Mouse (Mus musculus) stomach, embryonic 14.5 days (tissue): ENCODE results near the gene Stk38. TPM values are rescaled to one million over a fixed set of nuclear protein-coding genes. Genes with fewer than 3 reads are reported as not detected.
"Not testable (repeated sequence)": the region's sequence is repeated elsewhere in the genome, so short reads cannot be mapped to it uniquely, and the experiment has no call there.

Experiments
- ATAC-seq: fragments of 200-750 bp; cut with Nextera tagmentation; 2 replicates; pipeline ENCODE4 v1.8.0; 2017; ENCODE audit warnings: low read depth, moderate TSS enrichment; ENCODE audit not compliant: insufficient number of reproducible peaks, insufficient read depth, low FRiP score
- H3K27ac ChIP-seq: fragments of 300-500 bp; sonication (generic); 2 replicates; pipeline ENCODE4 v1.5.1; 2014; ENCODE audit warnings: mild to moderate bottlenecking, low read length, moderate library complexity, mixed read lengths
- H3K27me3 ChIP-seq: fragments of 300-500 bp; sonication (generic); 2 replicates; pipeline ENCODE4 v1.6.1; 2014; ENCODE audit warnings: low read length, control low read depth, mixed read lengths; ENCODE audit not compliant: control insufficient read depth, insufficient read depth
- H3K36me3 ChIP-seq: fragments of 300-500 bp; sonication (generic); 2 replicates; pipeline ENCODE4 v1.6.1; 2014; ENCODE audit warnings: mild to moderate bottlenecking, control low read depth, low read length, moderate library complexity, mixed read lengths; ENCODE audit not compliant: control insufficient read depth, insufficient read depth
- H3K4me1 ChIP-seq: fragments of 300-500 bp; sonication (generic); 2 replicates; pipeline ENCODE4 v1.6.1; 2014; ENCODE audit warnings: low read length, control low read depth, mixed read lengths; ENCODE audit not compliant: control insufficient read depth, insufficient read depth
- H3K4me2 ChIP-seq: fragments of 300-500 bp; sonication (generic); replicated peaks from 2 replicates; pipeline ENCODE4 v1.6.1; 2014; ENCODE audit warnings: low read depth, low read length, control low read depth
- H3K4me3 ChIP-seq: fragments of 300-500 bp; sonication (generic); 2 replicates; pipeline ENCODE4 v1.5.1; 2014; ENCODE audit warnings: low read depth, low read length, control low read depth
- H3K9ac ChIP-seq: fragments of 300-500 bp; sonication (generic); replicated peaks from 2 replicates; pipeline ENCODE4 v1.6.1; 2014; ENCODE audit warnings: low read depth, mild to moderate bottlenecking, control low read depth, low read length, moderate library complexity, mixed read lengths
- H3K9me3 ChIP-seq: fragments of 300-500 bp; sonication (generic); 2 replicates; pipeline ENCODE4 v1.6.1; 2016; ENCODE audit warnings: low read depth, low read length, control low read depth; ENCODE audit not compliant: control insufficient read depth
- WGBS: fragments of 180-500 bp; shearing (Covaris S2); extraction: QIAGEN DNeasy Blood & Tissue Kit; methylation state at CpG from one replicate; pipeline ENCODE4 v1.1.7; 2014; 5-methylcytosine and 5-hydroxymethylcytosine counted together
- polyA plus RNA-seq: library from polyadenylated mRNA; unstranded; fragments of >200 nt; fragmentation: Nextera tagmentation; extraction: Ambion mirVana; gene quantifications from 2 replicates; pipeline ENCODE4 v1.2.1, GENCODE M21; 2014

Stk38 gene
- polyA plus RNA-seq, 1 experiment from 2014 or later: 121 TPM

DNA sequence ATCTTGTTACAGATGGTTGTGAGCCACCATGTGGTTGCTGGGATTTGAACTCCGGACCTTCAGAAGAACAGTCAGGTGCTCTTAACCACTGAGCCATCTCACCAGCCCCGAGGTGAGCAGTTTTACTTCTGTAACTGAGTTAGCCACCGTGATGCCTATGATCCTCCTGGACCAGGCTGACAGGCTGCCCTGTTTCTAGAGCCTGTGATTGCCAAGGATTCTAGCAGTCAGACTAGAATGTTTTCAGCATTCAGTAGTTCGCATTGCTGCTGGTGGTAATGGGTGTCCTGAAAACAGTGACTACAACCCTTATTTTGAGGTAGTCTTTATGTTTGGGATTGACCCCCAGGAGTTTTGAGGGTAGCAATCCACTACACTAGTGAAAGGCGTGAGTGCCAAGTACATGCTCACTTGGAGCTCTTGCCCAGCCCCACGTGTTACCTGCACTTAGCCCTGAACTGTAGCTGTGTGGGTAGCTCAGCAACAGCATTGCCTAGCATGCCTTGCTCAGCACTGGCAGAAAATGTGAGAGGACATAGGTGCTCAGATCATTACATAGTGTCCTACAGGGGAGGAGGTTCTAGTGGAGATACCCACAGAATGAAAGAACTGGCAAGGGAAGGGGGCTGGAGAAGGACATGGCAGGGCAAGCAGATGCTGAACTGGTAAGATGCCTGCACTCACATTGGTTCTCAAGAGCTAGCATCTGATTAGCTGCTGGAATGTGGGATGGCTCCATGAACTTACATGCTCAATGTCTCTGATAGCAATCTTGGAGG lies 36.5 kb upstream of the Stk38 start:
- H3K4me1 ChIP-seq: 0 out of 2 replicates have a peak, but pooled peaks cover 2% of the 10 kb centered on the region
- WGBS: 87% methylated on average over 6 of the region's 6 CpGs
- H3K4me2 ChIP-seq: no peak overlapping the region
- H3K27ac ChIP-seq: no peak overlapping the region
- ATAC-seq: no peak
- peaks cover 73% of the 10 kb centered on the region for H3K36me3 ChIP-seq
- no peaks in the 10 kb centered on the region for H3K27me3 ChIP-seq
- no peak overlapping the region for H3K9ac ChIP-seq
- H3K9me3 ChIP-seq: no peaks in the 10 kb centered on the region
- H3K4me3 ChIP-seq: no peak overlapping the region

DNA sequence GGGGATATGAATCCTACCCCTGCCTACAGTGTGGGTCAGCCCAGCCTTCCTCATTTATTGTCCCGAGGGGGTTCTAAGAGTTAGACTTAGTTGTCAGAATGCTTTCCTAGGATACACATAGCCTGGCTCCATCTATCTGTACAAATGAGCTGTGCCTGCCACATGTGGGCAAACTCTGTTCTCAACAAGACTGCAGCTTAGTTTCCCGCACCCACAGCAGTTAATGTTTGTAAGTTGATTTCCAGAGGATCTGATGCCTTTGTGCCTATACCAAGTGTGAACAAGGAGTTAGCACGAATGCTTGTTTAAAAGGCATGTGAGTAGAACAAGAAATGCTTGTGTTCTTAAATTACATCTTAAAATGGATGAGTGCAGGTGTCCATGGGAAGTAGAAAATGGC lies 35.8 kb upstream of the Stk38 start:
- WGBS: 89% methylated on average over 3 of the region's 3 CpGs
- Histone ChIP-seq H3K9ac (no peak overlapping the region), H3K27ac (0 out of 2 replicates have a peak overlapping the region, but pooled peaks have one; percentile 15), H3K9me3 (no peaks in the 10 kb centered on the region), H3K27me3 (no peaks in the 10 kb centered on the region), H3K4me2 (no peak overlapping the region), H3K4me3 (no peak overlapping the region), H3K36me3 (peaks cover 81% of the 10 kb centered on the region), H3K4me1 (0 out of 2 replicates have a peak, but pooled peaks cover 2% of the 10 kb centered on the region)
- ATAC-seq: no peak

DNA sequence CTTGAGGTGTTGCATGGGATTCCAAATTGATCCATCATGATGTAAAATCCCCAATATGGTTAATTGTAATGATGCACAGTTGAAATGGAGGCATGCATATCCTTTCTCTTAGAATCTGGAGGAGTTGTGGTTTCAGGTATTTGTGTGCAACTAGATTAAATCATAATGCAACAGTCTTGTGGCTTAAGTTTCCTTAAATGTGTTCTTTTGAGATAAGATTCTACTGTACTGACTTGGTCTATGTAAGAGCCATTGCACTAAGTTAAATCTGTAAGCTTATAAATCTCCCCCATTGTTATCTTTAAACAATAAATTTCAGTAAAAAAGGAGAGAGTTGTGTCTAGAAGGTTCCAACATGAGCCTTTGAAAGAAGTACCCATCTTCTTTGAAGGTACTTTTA lies 34.8 kb upstream of the Stk38 start:
- Histone ChIP-seq H3K27ac (no peak overlapping the region), H3K9ac (no peak overlapping the region), H3K4me2 (no peak overlapping the region), H3K9me3 (no peaks in the 10 kb centered on the region), H3K4me3 (no peak overlapping the region), H3K27me3 (no peaks in the 10 kb centered on the region), H3K36me3 (peaks cover 83% of the 10 kb centered on the region), H3K4me1 (peaks cover 2% of the 10 kb centered on the region; the same call in 1 of the 2 replicates)
- no peak for ATAC-seq

DNA sequence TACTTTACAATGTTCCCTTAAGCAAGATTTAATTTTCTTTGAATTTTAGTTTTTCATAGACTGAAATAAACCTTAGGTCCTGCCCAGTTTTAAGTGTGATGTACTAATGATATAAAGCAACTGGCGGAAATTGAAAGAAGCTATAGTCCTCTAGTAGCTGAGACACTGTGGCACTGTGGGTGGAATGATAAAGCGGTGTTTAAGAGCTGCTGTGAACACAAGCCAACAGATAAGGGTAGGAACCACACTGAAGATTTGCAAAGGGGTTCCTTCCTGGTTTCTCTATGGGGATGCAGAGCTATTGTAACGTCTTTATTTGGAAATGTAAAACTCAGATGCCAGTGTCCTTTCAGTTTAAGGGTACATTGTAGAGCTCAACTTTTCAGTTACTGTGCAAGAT lies 33.8 kb upstream of the Stk38 start:
- not testable (repeated sequence) for H3K4me3 ChIP-seq, H3K27ac ChIP-seq, ATAC-seq, H3K27me3 ChIP-seq, H3K9me3 ChIP-seq, H3K4me1 ChIP-seq, H3K9ac ChIP-seq, H3K4me2 ChIP-seq
- H3K36me3 ChIP-seq: peaks cover 86% of the 10 kb centered on the region
- 84% methylated on average over 3 of the region's 3 CpGs for WGBS

DNA sequence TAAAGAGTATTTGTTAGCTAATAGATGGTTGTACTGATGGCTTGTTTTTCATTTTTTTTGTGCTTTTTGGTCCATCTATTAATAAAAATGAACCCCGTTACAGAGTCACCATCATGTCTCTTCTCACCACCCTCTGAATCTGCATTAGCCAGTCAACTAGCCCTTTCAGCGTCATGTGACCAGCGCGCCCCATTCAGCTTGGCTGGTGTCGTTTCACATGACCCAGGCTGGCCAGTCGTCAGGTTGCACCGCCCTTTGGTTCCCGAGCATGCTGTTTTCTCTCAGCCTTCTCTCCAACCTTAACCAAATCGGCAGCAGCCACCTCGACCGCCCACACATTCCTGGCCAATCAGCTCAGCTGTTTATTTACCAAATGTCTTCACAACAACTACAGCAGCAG lies 31.6 kb upstream of the Stk38 start:
- Histone ChIP-seq H3K4me3 (no peak overlapping the region), H3K9me3 (no peaks in the 10 kb centered on the region), H3K27me3 (no peaks in the 10 kb centered on the region), H3K27ac (no peak overlapping the region), H3K4me1 (peaks cover 5% of the 10 kb centered on the region), H3K4me2 (no peak overlapping the region), H3K36me3 (peaks cover 71% of the 10 kb centered on the region), H3K9ac (no peak overlapping the region)
- 66% methylated on average over 11 of the region's 11 CpGs for WGBS
- ATAC-seq: no peak

DNA sequence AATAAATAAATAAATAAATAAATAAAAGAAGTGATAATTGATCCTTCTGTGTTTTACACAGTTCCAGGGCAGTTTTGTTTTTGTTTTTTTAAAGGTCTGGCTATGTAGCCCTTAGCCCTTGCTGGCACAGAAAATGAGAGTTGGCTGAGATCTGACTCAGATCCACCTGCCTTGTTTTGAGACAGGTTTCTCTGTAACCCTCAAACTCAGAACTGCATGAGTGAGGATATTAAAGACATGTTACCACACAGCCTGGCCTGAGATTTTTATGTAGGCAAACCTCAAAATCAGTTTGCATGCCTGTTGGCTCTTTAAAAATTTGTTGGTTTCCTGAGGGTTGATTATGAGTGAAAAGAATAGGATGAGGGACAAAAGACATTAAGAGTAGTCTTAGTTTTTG lies 27.7 kb upstream of the Stk38 start:
- Histone ChIP-seq H3K27ac (no peak overlapping the region), H3K36me3 (peaks cover 39% of the 10 kb centered on the region), H3K4me1 (peaks cover 10% of the 10 kb centered on the region), H3K9me3 (no peaks in the 10 kb centered on the region), H3K4me2 (peak overlapping the region; percentile 97), H3K9ac (0 out of 2 replicates have a peak overlapping the region, but pooled peaks have one; percentile 96), H3K4me3 (peak overlapping the region; percentile 95), H3K27me3 (no peaks in the 10 kb centered on the region)
- no peak for ATAC-seq

DNA sequence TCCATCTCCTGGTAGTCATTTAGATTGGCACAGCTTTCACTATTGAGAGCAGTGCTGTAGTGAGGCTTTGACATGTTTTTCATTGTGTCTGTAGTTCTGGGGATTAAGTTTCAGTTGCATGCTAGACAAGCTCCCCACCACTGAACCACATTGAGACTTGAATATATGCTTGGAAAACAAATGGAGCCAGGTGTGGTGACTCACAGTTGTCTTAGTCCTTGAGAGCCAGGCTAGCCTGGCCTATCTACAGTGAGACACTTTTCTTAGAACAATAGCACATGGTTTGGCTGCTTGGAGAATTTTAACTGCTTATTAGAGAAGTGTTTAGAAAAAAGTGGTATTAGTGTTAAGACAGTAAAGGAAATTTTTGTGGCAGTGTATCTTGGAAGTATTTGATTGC lies 26.5 kb upstream of the Stk38 start:
- no peak for ATAC-seq
- Histone ChIP-seq H3K9me3 (no peaks in the 10 kb centered on the region), H3K4me3 (peak overlapping the region; percentile 95), H3K9ac (peak overlapping the region; percentile 96), H3K27ac (peak overlapping the region; percentile 99; the same call in 1 of the 2 replicates), H3K4me1 (peaks cover 9% of the 10 kb centered on the region), H3K27me3 (no peaks in the 10 kb centered on the region), H3K4me2 (peak overlapping the region; percentile 97), H3K36me3 (peaks cover 27% of the 10 kb centered on the region)

DNA sequence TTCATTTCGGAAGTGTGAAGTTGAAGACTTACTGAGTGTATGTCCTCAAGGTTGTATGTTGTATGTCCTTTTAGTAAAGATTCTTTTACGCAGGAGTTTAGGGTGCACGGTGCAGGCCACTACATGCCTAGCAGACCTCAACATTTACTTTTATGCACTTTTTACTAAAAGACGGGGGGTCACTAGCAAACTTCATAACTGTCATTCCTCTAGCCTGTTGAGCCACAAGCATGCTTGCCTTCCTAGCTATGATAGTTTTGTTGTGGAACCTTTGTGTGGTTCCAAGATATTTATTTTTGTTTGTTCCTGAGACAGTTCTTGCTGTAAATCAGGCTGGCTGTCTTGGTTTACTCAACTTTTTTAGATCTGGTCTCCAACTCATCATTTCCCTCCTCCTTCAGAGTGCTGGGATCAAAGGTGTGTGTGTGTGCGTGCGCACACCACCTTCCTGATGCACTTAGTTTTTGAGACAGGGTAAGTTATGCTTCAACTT lies 25.8 kb upstream of the Stk38 start:
- 0% methylated on average over 6 of the region's 6 CpGs for WGBS
- Histone ChIP-seq H3K9me3 (no peaks in the 10 kb centered on the region), H3K4me2 (peak overlapping the region; percentile 97), H3K36me3 (peaks cover 20% of the 10 kb centered on the region), H3K4me1 (peaks cover 9% of the 10 kb centered on the region), H3K9ac (peak overlapping the region; percentile 96), H3K27ac (peak overlapping the region; percentile 99), H3K27me3 (no peaks in the 10 kb centered on the region), H3K4me3 (peak overlapping the region; percentile 95)
- ATAC-seq: no peak
